Mouse (Mus musculus): ENCODE results near the gene Gm10338. TPM values are rescaled to one million over a fixed set of nuclear protein-coding genes. Genes with fewer than 3 reads are reported as not detected.
"Not testable (repeated sequence)": the region's sequence is repeated elsewhere in the genome, so short reads cannot be mapped to it uniquely, and the experiment has no call there.

Gm10338 gene
- not detected in 2 replicates for total RNA-seq (2015; ENCODE audit: low replicate concordance)
- not detected in 2 replicates for total RNA-seq (2017; ENCODE audit: low replicate concordance)

- ATAC-seq (replicated peaks; ENCODE audit: low FRiP score, poor library complexity, severe bottlenecking) = not testable (repeated sequence)
These were observed at the start of gene Gm10338 for GRCm38 (mm10) chr14:7595492-7595891. Gene Gm10338 (minus strand): TSS chr14:7595592.

- not testable (repeated sequence) for ATAC-seq (replicated peaks; ENCODE audit: low FRiP score, poor library complexity, severe bottlenecking)
These were observed 48.5 kb upstream of the Gm10338 start, which contains the start of gene Gm10128 for GRCm38 (mm10) chr14:7643872-7644271. Gene Gm10128 (minus strand): TSS chr14:7643972.

- not testable (repeated sequence) for ATAC-seq (replicated peaks; ENCODE audit: low FRiP score, poor library complexity, severe bottlenecking)
These were observed 27.0 kb downstream of the Gm10338 start, which contains the start of gene Gm3558 for GRCm38 (mm10) chr14:7568382-7568781. Gene Gm3558 (minus strand): TSS chr14:7568566.

- not testable (repeated sequence) for ATAC-seq (replicated peaks; ENCODE audit: low FRiP score, poor library complexity, severe bottlenecking)
These were observed 27.5 kb downstream of the Gm10338 start for GRCm38 (mm10) chr14:7567890-7568289.

GRCm38 (mm10) chr14:7567266-7567665, 28.1 kb downstream of the Gm10338 start:
- not testable (repeated sequence) for ATAC-seq (replicated peaks; ENCODE audit: low FRiP score, poor library complexity, severe bottlenecking)

Other genes with a start within 250 kb of the Gm10338 start
- gene Gm8374, start 230.5 kb downstream of the Gm10338 start, total RNA-seq (2015; ENCODE audit: low replicate concordance) = not detected in 2 replicates
- gene Gm8374, start 230.5 kb downstream of the Gm10338 start, total RNA-seq (2017; ENCODE audit: low replicate concordance) = not detected in 2 replicates
- not detected in 2 replicates for gene Gm3755, start 144.7 kb downstream of the Gm10338 start, total RNA-seq (2015; ENCODE audit: low replicate concordance)
- gene Gm3755, start 144.7 kb downstream of the Gm10338 start, total RNA-seq (2017; ENCODE audit: low replicate concordance) = not detected in 2 replicates
- not detected in 2 replicates for gene Gm3752, start 111.8 kb downstream of the Gm10338 start, total RNA-seq (2015; ENCODE audit: low replicate concordance)
- gene Gm3752, start 111.8 kb downstream of the Gm10338 start, total RNA-seq (2017; ENCODE audit: low replicate concordance) = not detected in 2 replicates
- not detected in 2 replicates for gene Gm3558, start 27.0 kb downstream of the Gm10338 start, total RNA-seq (2015; ENCODE audit: low replicate concordance)
- not detected in 2 replicates for gene Gm3558, start 27.0 kb downstream of the Gm10338 start, total RNA-seq (2017; ENCODE audit: low replicate concordance)
- not detected in 2 replicates for gene Gm10128, start 48.4 kb upstream of the Gm10338 start, total RNA-seq (2015; ENCODE audit: low replicate concordance)
- not detected in 2 replicates for gene Gm10128, start 48.4 kb upstream of the Gm10338 start, total RNA-seq (2017; ENCODE audit: low replicate concordance)
- gene Gm26661, start 196.0 kb upstream of the Gm10338 start, total RNA-seq (2015; ENCODE audit: low replicate concordance) = not detected in 2 replicates
- gene Gm26661, start 196.0 kb upstream of the Gm10338 start, total RNA-seq (2017; ENCODE audit: low replicate concordance) = not detected in 2 replicates
- gene Flnb, start 222.4 kb upstream of the Gm10338 start, total RNA-seq (2015; ENCODE audit: low replicate concordance) = 2.7 and 3.8 TPM in 2 replicates
- 2.0 and 2.2 TPM in 2 replicates for gene Flnb, start 222.4 kb upstream of the Gm10338 start, total RNA-seq (2017; ENCODE audit: low replicate concordance)